Mouse (Mus musculus): Measurements from ENCODE around the gene Rufy4.

Gene Rufy4

GRCm38 (mm10) chr1:74124991-74125552, at the start of gene Rufy4:
TSS of gene Rufy4 (plus strand) at chr1:74125541.
- peak; percentile 21 to 64 for DNase-seq (ENCODE audit: low spot score in 2 of 2)

- DNase-seq (ENCODE audit: low spot score in 2 of 2) = no peak
Measured at GRCm38 (mm10) chr1:74076230-74076629, 49.1 kb upstream of the Rufy4 start.

GRCm38 (mm10) chr1:74077353-74077752, 48.0 kb upstream of the Rufy4 start:
- peak; percentile 71 to 78 for DNase-seq (ENCODE audit: low spot score in 2 of 2)

GRCm38 (mm10) chr1:74081573-74081989, 43.8 kb upstream of the Rufy4 start:
- DNase-seq (ENCODE audit: low spot score in 2 of 2) = no peak

- DNase-seq (ENCODE audit: low spot score in 2 of 2) = no peak
Measured at GRCm38 (mm10) chr1:74082841-74083463, 42.4 kb upstream of the Rufy4 start.

- no peak for DNase-seq (ENCODE audit: low spot score in 2 of 2)
Measured at GRCm38 (mm10) chr1:74084065-74084705, 41.2 kb upstream of the Rufy4 start.

- no peak for DNase-seq (ENCODE audit: low spot score in 2 of 2)
Measured at GRCm38 (mm10) chr1:74084752-74085151, 40.6 kb upstream of the Rufy4 start.

GRCm38 (mm10) chr1:74085566-74085965, 39.8 kb upstream of the Rufy4 start:
- DNase-seq (ENCODE audit: low spot score in 2 of 2) = no peak

- DNase-seq (ENCODE audit: low spot score in 2 of 2) = no peak
Measured at GRCm38 (mm10) chr1:74088569-74088968, 36.8 kb upstream of the Rufy4 start.

DNA sequence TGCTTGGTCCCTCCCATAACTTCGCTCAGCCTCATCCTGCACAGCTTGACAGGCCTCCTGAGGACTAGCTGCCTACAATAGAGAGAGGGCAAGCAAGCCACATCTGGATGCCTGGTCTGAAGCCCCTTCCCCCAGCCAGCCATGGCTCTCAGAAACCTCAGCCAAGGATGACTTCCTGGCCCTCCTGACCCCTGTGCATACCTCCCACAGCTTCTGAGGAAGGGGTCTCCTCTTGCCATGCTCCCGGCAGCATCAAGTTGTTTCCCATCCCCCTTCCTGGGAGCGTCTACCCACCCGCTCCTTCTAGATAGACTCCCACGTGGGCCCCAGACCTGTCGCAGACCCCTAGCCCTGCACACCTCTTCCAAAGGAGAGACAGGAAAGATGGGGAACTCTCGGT, 35.0 kb upstream of the Rufy4 start:
- DNase-seq (ENCODE audit: low spot score in 2 of 2) = no peak

DNA sequence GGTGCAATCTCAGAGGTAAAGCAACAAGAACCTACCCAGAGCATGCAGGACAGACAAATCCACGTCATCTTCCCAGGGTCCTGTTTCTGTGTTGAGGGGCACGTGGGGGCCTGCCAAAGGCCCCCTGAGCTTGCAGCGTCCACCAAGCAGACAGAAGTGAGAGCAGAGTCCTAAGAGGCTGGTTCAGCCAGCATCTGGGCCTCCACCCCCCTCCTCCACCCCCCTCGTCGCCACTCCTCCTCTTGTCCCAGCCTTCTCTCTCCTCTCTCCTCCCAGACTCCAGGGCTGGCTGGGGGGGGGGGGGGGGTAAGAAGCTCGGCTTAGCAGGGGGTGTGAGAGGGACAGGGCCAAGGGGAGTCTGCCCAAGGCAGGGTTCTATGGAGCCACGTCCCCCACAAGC, 34.2 kb upstream of the Rufy4 start:
- DNase-seq (ENCODE audit: low spot score in 2 of 2) = no peak

DNA sequence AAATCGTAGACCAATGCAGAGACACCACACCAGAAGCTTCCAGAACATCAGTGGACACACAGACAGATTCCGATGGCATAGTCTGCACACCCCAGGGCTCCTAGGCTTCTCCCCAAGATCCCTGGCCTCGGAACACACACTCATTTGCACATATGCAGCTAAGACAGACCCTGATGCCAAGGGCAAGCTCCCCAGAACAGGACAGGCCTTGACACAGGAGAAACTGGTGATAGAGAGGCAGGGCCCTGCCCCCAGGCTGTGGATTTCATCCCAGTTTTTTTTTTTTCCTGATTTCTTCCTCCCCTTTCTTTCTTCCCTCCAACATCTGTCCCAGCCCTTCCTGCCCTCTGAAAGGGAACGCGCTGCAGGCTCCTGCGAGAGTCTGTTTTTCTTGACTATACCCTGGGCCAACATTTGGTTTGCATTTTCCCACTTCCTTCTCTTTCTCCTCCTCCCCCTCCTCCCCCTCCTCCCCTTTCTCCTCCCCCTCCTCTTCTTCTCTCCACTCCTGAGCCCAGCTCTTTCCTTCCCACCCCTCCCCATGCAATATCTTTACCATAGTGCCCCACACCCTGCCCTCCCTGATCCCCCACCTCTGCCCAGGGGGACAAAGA, 33.6 kb upstream of the Rufy4 start:
- no peak for DNase-seq (ENCODE audit: low spot score in 2 of 2)

- DNase-seq (ENCODE audit: low spot score in 2 of 2) = no peak
Measured at GRCm38 (mm10) chr1:74092242-74092641, 33.1 kb upstream of the Rufy4 start.

DNA sequence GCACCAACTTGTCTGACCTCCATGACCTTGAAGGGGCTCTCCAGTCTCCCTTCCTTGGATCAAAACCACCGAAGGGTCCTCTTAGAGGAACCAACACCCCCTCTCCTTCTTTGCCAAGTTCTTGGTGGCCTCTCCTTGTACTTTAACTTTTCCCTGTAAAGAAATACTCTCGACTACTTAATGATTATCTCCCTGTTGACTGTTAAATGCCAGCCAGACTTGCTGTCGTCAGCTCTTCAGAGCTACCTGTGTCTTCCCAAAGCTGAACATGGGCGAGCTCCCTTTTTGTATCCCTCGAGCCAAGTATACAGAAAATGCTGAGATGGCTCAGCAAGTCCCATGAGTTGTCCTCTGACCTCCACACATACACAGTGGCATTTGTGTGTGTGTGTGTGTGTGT, 31.9 kb upstream of the Rufy4 start:
- no peak for DNase-seq (ENCODE audit: low spot score in 2 of 2)

GRCm38 (mm10) chr1:74094497-74095270, 30.7 kb upstream of the Rufy4 start:
- DNase-seq (ENCODE audit: low spot score in 2 of 2) = no peak

GRCm38 (mm10) chr1:74095296-74095695, 30.0 kb upstream of the Rufy4 start:
- no peak for DNase-seq (ENCODE audit: low spot score in 2 of 2)

DNA sequence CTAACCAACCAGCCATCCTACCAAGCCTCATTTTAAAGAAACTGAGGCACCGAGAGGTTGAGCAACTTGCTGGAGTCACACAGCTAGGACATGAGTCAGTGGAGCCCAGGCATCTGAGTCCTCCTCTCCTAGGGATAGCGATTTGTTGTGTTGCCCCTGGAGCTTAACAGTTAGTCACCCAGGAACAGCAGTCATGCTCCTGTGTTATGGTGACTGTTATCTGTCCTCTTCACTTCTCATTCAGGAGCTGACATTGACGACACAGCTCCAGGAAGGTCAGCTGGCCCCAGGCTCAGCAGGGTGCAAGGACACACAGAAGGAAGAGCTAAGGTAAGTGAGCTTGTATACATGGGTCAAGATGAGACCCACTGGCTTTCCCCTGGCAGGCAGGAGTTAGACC, 29.6 kb upstream of the Rufy4 start:
- no peak for DNase-seq (ENCODE audit: low spot score in 2 of 2)

GRCm38 (mm10) chr1:74098004-74099000, 27.0 kb upstream of the Rufy4 start:
- DNase-seq (ENCODE audit: low spot score in 2 of 2) = peak; percentile 13 to 18

- no peak for DNase-seq (ENCODE audit: low spot score in 2 of 2)
Measured at GRCm38 (mm10) chr1:74099001-74099435, 26.3 kb upstream of the Rufy4 start.

GRCm38 (mm10) chr1:74103654-74104353, 21.5 kb upstream of the Rufy4 start:
- no peak for DNase-seq (ENCODE audit: low spot score in 2 of 2)

Measured in frontal cortex, postnatal 25 days (tissue).